Mouse (Mus musculus): ENCODE data around the gene Gtpbp2.

DNA sequence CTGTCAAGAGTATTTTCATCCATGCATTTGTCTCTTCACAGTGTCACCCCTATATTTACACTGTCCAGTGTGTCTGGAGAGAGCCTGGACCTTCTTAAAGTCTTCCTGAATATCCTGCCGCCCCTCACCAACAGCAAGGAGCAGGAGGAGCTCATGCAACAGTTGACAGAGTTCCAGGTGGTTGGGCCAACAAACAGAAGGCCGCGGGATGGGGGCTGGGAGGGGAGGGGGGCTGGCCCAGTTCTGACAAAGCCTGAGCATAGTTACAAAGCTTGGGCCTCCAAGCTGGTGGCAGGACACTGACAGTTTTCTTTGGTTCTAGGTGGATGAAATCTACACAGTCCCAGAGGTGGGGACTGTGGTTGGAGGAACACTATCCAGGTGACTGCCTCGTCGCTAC, 5.4 kb downstream of the Gtpbp2 start:
- TF ChIP-seq CTCF (IDR thresholded peaks at IDR 0.05; ENCODE audit: low read depth, low read length): no peak
- TF ChIP-seq GATA1 (IDR thresholded peaks at IDR 0.05; ENCODE audit: borderline replicate concordance, low read length): no peak
- TF ChIP-seq GATA2 (IDR thresholded peaks at IDR 0.05; ENCODE audit: borderline replicate concordance, low read depth, low read length): no peak
- TF ChIP-seq TAL1 (conservative IDR thresholded peaks at IDR 0.05; ENCODE audit: low read depth, low read length): no peak
- TF ChIP-seq POLR2AphosphoS5 (IDR thresholded peaks at IDR 0.05; ENCODE audit: insufficient replicate concordance, low read depth, low read length): no peak

Measured in G1E (cell line).